Mouse (Mus musculus): ENCODE results near the gene Frmd4b. TPM values are rescaled to one million over a fixed set of nuclear protein-coding genes. Genes with fewer than 3 reads are reported as not detected.

Frmd4b gene
- polyA plus RNA-seq, 1 experiment: 8.2 TPM

- 95% methylated on average over 3 of the region's 3 CpGs for WGBS
- Histone ChIP-seq H3K27ac (ENCODE audit: control insufficient read depth, insufficient read depth, low read length) (no peak overlapping the region), H3K4me3 (ENCODE audit: control insufficient read depth, insufficient read depth, low read length) (no peak overlapping the region), H3K36me3 (ENCODE audit: control insufficient read depth, insufficient read depth, low read length) (no peaks in the 10 kb centered on the region), H3K27me3 (ENCODE audit: control insufficient read depth, insufficient read depth, low read length) (no peaks in the 10 kb centered on the region), H3K4me1 (replicated peaks; ENCODE audit: control insufficient read depth, insufficient read depth, low read length) (peaks cover 18% of the 10 kb centered on the region)
- TF ChIP-seq CTCF (IDR thresholded peaks at IDR 0.05; ENCODE audit: borderline replicate concordance, control insufficient read depth, extremely low read depth, insufficient read depth, low read length, poor library complexity) (no peak), POLR2A (IDR thresholded peaks at IDR 0.05; ENCODE audit: control insufficient read depth, extremely low read depth, insufficient read depth, low read length, poor library complexity) (no peak)
- no peak for DNase-seq
These were observed 325.2 kb downstream of the Frmd4b start for GRCm38 (mm10) chr6:97292096-97292495.

- WGBS: 89% methylated on average over 21 of the region's 21 CpGs
- H3K4me3 ChIP-seq (ENCODE audit: control insufficient read depth, insufficient read depth, low read length): no peak overlapping the region
- no peaks in the 10 kb centered on the region for H3K36me3 ChIP-seq (ENCODE audit: control insufficient read depth, insufficient read depth, low read length)
- H3K4me1 ChIP-seq (replicated peaks; ENCODE audit: control insufficient read depth, insufficient read depth, low read length): peaks cover 18% of the 10 kb centered on the region
- no peaks in the 10 kb centered on the region for H3K27me3 ChIP-seq (ENCODE audit: control insufficient read depth, insufficient read depth, low read length)
- TF ChIP-seq CTCF (IDR thresholded peaks at IDR 0.05; ENCODE audit: borderline replicate concordance, control insufficient read depth, extremely low read depth, insufficient read depth, low read length, poor library complexity) (no peak), POLR2A (IDR thresholded peaks at IDR 0.05; ENCODE audit: control insufficient read depth, extremely low read depth, insufficient read depth, low read length, poor library complexity) (no peak)
- no peak overlapping the region for H3K27ac ChIP-seq (ENCODE audit: control insufficient read depth, insufficient read depth, low read length)
- DNase-seq: no peak
These were observed 326.0 kb downstream of the Frmd4b start for GRCm38 (mm10) chr6:97291159-97291908.

- WGBS: 94% methylated on average over 3 of the region's 3 CpGs
- Histone ChIP-seq H3K27me3 (ENCODE audit: control insufficient read depth, insufficient read depth, low read length) (no peaks in the 10 kb centered on the region), H3K36me3 (ENCODE audit: control insufficient read depth, insufficient read depth, low read length) (no peaks in the 10 kb centered on the region), H3K4me1 (replicated peaks; ENCODE audit: control insufficient read depth, insufficient read depth, low read length) (peaks cover 18% of the 10 kb centered on the region), H3K27ac (ENCODE audit: control insufficient read depth, insufficient read depth, low read length) (no peak overlapping the region), H3K4me3 (ENCODE audit: control insufficient read depth, insufficient read depth, low read length) (no peak overlapping the region)
- TF ChIP-seq CTCF (IDR thresholded peaks at IDR 0.05; ENCODE audit: borderline replicate concordance, control insufficient read depth, extremely low read depth, insufficient read depth, low read length, poor library complexity) (no peak), POLR2A (IDR thresholded peaks at IDR 0.05; ENCODE audit: control insufficient read depth, extremely low read depth, insufficient read depth, low read length, poor library complexity) (no peak)
- no peak for DNase-seq
These were observed 326.7 kb downstream of the Frmd4b start for GRCm38 (mm10) chr6:97290687-97291086.

- no peak for DNase-seq
- peaks cover 18% of the 10 kb centered on the region for H3K4me1 ChIP-seq (replicated peaks; ENCODE audit: control insufficient read depth, insufficient read depth, low read length)
- no peaks in the 10 kb centered on the region for H3K27me3 ChIP-seq (ENCODE audit: control insufficient read depth, insufficient read depth, low read length)
- no peaks in the 10 kb centered on the region for H3K36me3 ChIP-seq (ENCODE audit: control insufficient read depth, insufficient read depth, low read length)
- H3K27ac ChIP-seq (ENCODE audit: control insufficient read depth, insufficient read depth, low read length): no peak overlapping the region
- 93% methylated on average over 4 of the region's 4 CpGs for WGBS
- H3K4me3 ChIP-seq (ENCODE audit: control insufficient read depth, insufficient read depth, low read length): no peak overlapping the region
- TF ChIP-seq CTCF (IDR thresholded peaks at IDR 0.05; ENCODE audit: borderline replicate concordance, control insufficient read depth, extremely low read depth, insufficient read depth, low read length, poor library complexity) (no peak), POLR2A (IDR thresholded peaks at IDR 0.05; ENCODE audit: control insufficient read depth, extremely low read depth, insufficient read depth, low read length, poor library complexity) (no peak)
These were observed 327.5 kb downstream of the Frmd4b start for GRCm38 (mm10) chr6:97289838-97290237.

GRCm38 (mm10) chr6:97289316-97289820 lies 328.0 kb downstream of the Frmd4b start:
- no peak for TF ChIP-seq POLR2A (IDR thresholded peaks at IDR 0.05; ENCODE audit: control insufficient read depth, extremely low read depth, insufficient read depth, low read length, poor library complexity)
- no peak for TF ChIP-seq CTCF (IDR thresholded peaks at IDR 0.05; ENCODE audit: borderline replicate concordance, control insufficient read depth, extremely low read depth, insufficient read depth, low read length, poor library complexity)
- H3K4me1 ChIP-seq (replicated peaks; ENCODE audit: control insufficient read depth, insufficient read depth, low read length): peaks cover 18% of the 10 kb centered on the region
- no peaks in the 10 kb centered on the region for H3K27me3 ChIP-seq (ENCODE audit: control insufficient read depth, insufficient read depth, low read length)
- H3K27ac ChIP-seq (ENCODE audit: control insufficient read depth, insufficient read depth, low read length): no peak overlapping the region
- WGBS: 71% methylated on average over 10 of the region's 10 CpGs
- H3K4me3 ChIP-seq (ENCODE audit: control insufficient read depth, insufficient read depth, low read length): no peak overlapping the region
- H3K36me3 ChIP-seq (ENCODE audit: control insufficient read depth, insufficient read depth, low read length): no peaks in the 10 kb centered on the region
- DNase-seq: no peak

GRCm38 (mm10) chr6:97288047-97288855 lies 329.1 kb downstream of the Frmd4b start:
- WGBS: 91% methylated on average over 19 of the region's 19 CpGs
- no peaks in the 10 kb centered on the region for H3K27me3 ChIP-seq (ENCODE audit: control insufficient read depth, insufficient read depth, low read length)
- no peak for DNase-seq
- H3K4me3 ChIP-seq (ENCODE audit: control insufficient read depth, insufficient read depth, low read length): no peak overlapping the region
- H3K4me1 ChIP-seq (replicated peaks; ENCODE audit: control insufficient read depth, insufficient read depth, low read length): peaks cover 7% of the 10 kb centered on the region
- no peak for TF ChIP-seq CTCF (IDR thresholded peaks at IDR 0.05; ENCODE audit: borderline replicate concordance, control insufficient read depth, extremely low read depth, insufficient read depth, low read length, poor library complexity)
- TF ChIP-seq POLR2A (IDR thresholded peaks at IDR 0.05; ENCODE audit: control insufficient read depth, extremely low read depth, insufficient read depth, low read length, poor library complexity): no peak
- no peak overlapping the region for H3K27ac ChIP-seq (ENCODE audit: control insufficient read depth, insufficient read depth, low read length)
- no peaks in the 10 kb centered on the region for H3K36me3 ChIP-seq (ENCODE audit: control insufficient read depth, insufficient read depth, low read length)

Measured in thymus, adult 2 months (tissue).